Mouse (Mus musculus) adrenal gland, postnatal 10 days (tissue): Measurements from ENCODE around the gene Wdr86. TPM values are rescaled to one million over a fixed set of nuclear protein-coding genes. Genes with fewer than 3 reads are reported as not detected.
A peak's percentile ranks its signal among the peaks of the same experiment; 100 is the strongest.

Experiments
- DNase-seq: peaks from one replicate; pipeline ENCODE4 v3.0.0; 2021; ENCODE audit warnings: mixed read lengths
- total RNA-seq, 2 experiments: library from RNA; stranded (reverse); gene quantifications; 2 replicates each; pipeline ENCODE4 v1.2.3; 2021

Gene Wdr86
- total RNA-seq, 2 experiments from 2014 or later: 3.9 to 4.5 TPM

GRCm38 (mm10) chr5:24684578-24685365, 45.8 kb downstream of the Wdr86 start:
- DNase-seq: peak; percentile 53

- no peak for DNase-seq
These were observed 49.1 kb downstream of the Wdr86 start for GRCm38 (mm10) chr5:24681436-24681835.

GRCm38 (mm10) chr5:24674238-24674637, 56.3 kb downstream of the Wdr86 start:
- DNase-seq: peak; percentile 89

Other genes starting within 250 kb of the Wdr86 start
- gene Gbx1, start 203.5 kb downstream of the Wdr86 start, total RNA-seq: under 1 TPM in 1 of 2 experiments, not detected in 1; 0.09 TPM
- gene Asb10, start 189.7 kb downstream of the Wdr86 start, total RNA-seq: 1 to 10 TPM; 1.0 to 6.2 TPM
- gene 4931409K22Rik, start 173.9 kb downstream of the Wdr86 start, total RNA-seq: not detected
- 10 to 100 TPM; 51.0 to 53.3 TPM for gene Abcf2, start 153.3 kb downstream of the Wdr86 start, total RNA-seq
- 10 to 100 TPM; 35.4 to 46.3 TPM for gene Chpf2, start 144.0 kb downstream of the Wdr86 start, total RNA-seq
- 10 to 100 TPM; 16.4 to 26.0 TPM for gene Smarcd3, start 106.3 kb downstream of the Wdr86 start, total RNA-seq
- 10 to 100 TPM; 43.3 to 43.9 TPM for gene Nub1, start 45.2 kb downstream of the Wdr86 start, total RNA-seq
- gene Crygn, start 27.3 kb upstream of the Wdr86 start, total RNA-seq: not detected
- gene Rheb, start 111.9 kb upstream of the Wdr86 start, total RNA-seq: 10 to 100 TPM; 76.7 to 76.9 TPM